Mouse (Mus musculus) right cerebral cortex, adult 18-20 months (tissue): ENCODE results near the gene Ifna12.
A peak's percentile ranks its signal among the peaks of the same experiment; 100 is the strongest.
"Not testable (repeated sequence)": the region's sequence is repeated elsewhere in the genome, so short reads cannot be mapped to it uniquely, and the experiment has no call there.

ENCODE experiments used
- DNase-seq: peaks from one replicate; pipeline ENCODE4 v3.0.0; 2022; ENCODE audit warnings: mixed read lengths

Ifna12 gene

DNA sequence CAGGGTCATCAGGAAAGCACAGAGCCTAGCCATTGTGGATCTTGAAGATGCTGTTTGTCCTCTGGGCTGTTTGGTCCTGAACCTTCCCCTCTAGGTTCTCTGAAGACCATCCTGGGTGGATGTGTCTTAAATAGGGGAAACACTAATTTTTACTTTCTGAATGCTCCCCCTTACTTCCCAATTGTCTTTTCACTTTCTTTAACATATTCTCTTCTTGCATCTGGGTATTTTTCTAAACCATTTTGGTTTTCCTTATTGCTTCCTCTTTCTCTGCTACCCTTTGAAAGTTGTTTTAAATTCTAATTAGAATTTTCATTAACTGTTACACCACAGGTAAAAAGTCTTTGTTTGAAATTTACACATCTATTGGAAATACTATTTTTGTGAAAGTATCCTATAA is at the start of gene Ifna12:
Ifna12 (minus strand) TSS at position 101 of the 400 bp plus-strand sequence.
- no peak for DNase-seq

DNA sequence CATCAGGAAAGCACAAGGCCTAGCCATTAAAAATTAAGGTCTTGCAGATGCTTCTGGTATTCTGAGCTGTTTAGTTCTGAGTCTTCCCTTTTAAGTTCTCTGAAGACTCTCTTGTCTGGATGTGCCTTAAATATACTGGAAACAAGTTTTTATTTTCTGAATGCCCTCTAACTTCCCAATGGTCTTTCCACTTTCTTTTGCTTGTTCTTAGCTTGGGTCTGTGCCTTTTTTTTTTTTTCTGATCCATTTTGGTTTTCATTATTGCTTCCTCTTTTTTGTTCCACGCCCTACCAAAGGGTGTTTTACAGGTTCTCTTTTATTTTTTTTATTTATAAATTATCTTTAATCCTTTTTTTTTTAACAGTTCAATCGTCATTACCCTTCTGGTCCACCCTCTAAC is 41.2 kb upstream of the Ifna12 start, which contains the start of gene Ifna13:
Ifna13 (minus strand) TSS at position 101 of the 400 bp plus-strand sequence.
- DNase-seq, result no peak

DNA sequence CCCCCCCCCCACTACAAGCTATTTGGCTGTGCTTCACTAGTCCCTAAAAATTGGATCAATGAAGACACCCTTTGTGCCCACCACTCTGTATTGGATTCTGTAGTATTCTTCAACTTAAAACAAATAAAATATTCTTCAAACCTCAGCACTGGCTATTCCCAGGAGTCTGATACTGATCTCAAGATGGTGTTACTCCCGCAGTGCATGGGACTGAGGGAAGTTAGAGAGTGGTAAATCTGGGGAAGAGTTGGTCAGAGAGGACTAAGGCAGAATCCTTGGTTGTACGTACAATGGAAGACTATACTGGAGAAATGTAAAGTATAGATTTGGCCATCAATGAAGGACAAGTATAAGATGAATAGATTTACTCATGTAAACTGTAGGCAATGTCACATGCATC is 39.4 kb upstream of the Ifna12 start:
- DNase-seq, result no peak

DNA sequence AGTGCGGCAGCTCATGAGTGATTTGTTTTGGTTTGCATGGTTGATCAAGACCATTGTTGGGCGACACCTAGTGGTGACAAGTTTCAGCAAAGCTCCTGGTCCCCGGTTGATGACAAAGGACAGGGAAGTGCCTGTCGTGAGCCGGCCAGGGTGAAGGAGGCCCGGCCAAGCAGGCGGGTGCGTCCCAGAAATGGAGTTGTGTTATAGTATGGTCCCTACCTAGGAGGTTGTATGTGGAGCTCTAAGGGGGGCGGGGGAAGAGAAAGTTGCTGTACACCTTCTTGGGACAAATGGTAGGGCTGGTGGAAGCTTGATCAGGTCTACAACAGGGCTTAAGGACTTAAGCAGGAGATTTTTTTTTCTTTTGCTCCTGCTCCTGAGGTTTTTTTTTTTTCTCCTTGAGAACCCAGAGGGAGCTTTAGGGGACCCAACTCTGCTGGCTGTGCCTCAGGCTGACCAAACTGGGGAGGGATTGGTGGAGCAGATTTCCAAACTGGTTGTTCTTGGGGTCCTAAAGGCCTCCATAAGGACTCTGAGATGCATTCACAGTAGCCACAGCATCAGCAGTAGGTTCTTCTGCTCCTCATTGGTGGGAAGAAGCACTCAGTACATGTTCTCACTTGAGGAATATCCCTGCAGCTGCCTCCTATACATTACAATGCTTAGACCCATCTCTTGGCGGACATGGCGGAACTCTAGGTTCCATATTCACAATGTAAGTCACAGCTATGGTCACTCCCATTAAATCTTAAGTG is 38.1 kb upstream of the Ifna12 start:
- DNase-seq, result peak; percentile 91

DNA sequence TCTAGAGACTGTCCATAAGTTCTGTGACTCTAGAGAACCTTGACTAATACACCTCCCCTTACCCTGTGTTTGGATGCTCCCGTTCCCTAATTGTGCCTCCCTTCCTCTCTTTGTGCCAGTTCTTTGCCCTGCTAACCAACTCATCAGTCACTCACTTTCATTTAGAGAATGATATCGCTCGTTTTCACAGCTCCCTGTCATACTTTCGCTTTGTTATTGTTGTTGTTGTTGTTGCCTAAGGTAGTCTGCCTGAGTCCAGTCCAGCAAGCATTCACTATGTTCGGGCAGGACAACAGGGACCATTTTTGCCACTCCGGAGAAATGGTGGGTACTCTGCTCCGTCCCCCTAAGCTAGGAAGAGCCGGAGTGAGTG is 37.5 kb upstream of the Ifna12 start:
- no peak for DNase-seq

DNA sequence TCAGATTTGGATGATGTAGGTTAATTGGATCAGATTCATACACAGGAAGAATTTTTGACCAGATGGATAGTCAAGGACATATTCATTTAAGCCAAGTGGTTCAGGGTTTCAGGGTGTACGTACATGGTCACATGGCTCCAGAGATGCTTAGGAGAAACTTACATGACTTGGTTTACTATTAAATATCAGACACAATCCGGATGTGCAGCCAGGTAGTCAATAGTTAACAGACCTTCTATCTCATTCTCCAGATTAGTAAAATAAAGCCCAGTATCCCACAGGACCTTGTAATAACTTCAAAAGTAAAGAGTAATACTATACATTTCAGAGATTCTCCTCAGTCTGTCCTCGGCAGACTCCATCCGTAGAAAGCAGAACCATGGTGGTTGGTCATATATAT is 31.1 kb upstream of the Ifna12 start, which contains the start of gene C87499:
C87499 (minus strand) TSS at position 101 of the 400 bp plus-strand sequence.
- DNase-seq, result no peak

DNA sequence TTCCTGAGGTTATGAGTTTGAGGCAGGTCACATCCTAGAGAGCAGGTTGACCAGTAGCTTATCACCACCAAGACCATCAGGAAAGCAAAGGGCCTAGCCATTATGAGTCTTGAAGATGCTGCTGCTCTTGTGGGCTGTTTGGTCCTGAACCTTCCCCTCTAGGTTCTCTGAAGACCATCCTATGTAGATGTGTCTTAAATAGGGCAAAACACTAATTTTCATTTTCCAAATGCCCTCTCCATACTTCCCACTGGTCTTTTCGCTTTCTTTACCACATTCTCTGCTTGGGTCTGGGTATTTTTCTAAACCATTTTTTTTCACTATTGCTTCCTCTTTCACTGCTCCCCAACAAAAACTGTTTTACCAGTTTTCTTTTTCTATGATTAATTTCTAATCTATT is 10.9 kb downstream of the Ifna12 start, which contains the start of gene Ifna9:
Ifna9 (minus strand) TSS at position 101 of the 400 bp plus-strand sequence.
- DNase-seq, result no peak

DNA sequence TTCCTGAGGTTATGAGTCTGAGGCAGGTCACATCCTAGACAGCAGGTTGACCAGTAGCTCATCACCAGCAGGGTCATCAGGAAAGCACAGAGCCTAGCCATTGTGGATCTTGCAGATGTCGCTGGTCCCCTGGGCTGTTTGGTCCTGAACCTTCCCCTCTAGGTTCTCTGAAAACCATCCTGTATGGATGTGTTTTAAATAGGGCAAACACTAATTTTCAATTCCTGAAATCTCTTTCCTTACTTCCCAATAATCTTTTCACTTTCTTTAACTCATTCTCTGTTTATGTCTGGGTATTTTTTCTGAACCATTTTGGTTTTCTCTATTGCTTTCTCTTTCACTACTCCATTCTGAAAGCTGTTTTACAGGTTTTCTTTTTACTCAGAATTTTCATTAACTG is 31.5 kb downstream of the Ifna12 start, which contains the start of gene Ifna14:
Ifna14 (minus strand) TSS at position 101 of the 400 bp plus-strand sequence.
- no peak for DNase-seq

DNA sequence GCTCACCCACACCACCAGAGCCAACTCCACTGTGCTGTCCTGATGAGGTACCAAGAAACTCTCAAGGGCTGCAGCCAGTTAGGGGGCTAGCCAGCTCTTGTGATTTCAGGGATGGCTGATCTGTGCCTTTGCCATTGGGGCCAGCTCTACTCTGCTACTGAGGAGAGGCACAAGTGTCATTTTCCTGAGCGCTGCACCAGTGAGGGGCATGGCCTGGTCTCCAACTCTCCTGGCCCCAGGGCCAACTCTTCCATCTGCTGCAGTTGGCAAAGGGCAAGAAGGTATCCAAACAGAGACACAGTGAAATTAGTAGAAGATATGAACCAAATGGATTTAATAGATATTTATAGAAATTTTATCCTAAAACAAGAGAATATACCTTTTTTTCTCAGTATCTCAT is 41.4 kb downstream of the Ifna12 start:
- DNase-seq, result no peak

DNA sequence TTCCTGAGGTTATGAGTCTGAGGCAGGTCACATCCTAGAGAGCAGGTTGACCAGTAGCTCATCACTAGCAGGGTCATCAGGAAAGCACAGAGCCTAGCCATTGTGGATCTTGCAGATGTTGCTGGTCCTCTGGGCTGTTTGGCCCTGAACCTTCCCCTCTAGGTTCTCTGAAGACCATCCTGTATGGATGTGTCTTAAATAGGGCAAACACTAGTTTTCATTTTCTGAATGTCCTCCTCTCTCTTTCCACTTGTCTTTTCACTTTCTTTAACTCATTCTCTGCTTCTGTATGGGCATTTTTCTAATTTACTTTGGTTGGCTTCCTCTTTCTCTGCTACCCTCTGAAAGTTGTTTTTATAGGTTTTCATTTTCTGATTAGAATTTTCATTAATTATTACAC is 45.0 kb downstream of the Ifna12 start, which contains the start of gene Ifna15:
Ifna15 (minus strand) TSS at position 101 of the 400 bp plus-strand sequence.
- DNase-seq, result not testable (repeated sequence)
